Mouse (Mus musculus): ENCODE measurements around the gene Psmd3. TPM values are rescaled to one million over a fixed set of nuclear protein-coding genes. Genes with fewer than 3 reads are reported as not detected.
"Not testable (repeated sequence)": the region's sequence is repeated elsewhere in the genome, so short reads cannot be mapped to it uniquely, and the experiment has no call there.

The Psmd3 gene
- polyA plus RNA-seq, 1 experiment from 2014 or later, result 86.4 TPM

GRCm38 (mm10) chr11:98736176-98736575 lies 53.8 kb downstream of the Psmd3 start:
- Histone ChIP-seq H3K4me2 (ENCODE audit: low read depth, low read length) (no peak overlapping the region), H3K9me3 (replicated peaks; ENCODE audit: control insufficient read depth, low read length) (peaks cover 3% of the 10 kb centered on the region; the same call in 1 of the 2 replicates), H3K9ac (ENCODE audit: low read depth, low read length) (no peak overlapping the region), H3K4me1 (ENCODE audit: control insufficient read depth, low read depth, low read length) (peaks cover 29% of the 10 kb centered on the region), H3K4me3 (ENCODE audit: low read depth, low read length) (no peak overlapping the region), H3K27me3 (ENCODE audit: control insufficient read depth, insufficient read depth, low read depth, low read length) (no peaks in the 10 kb centered on the region), H3K27ac (ENCODE audit: low read length) (no peak overlapping the region), H3K36me3 (ENCODE audit: control insufficient read depth, insufficient read depth) (no peaks in the 10 kb centered on the region)
- WGBS (ENCODE audit: insufficient replicate concordance), result 71% methylated on average over 1 of the region's 1 CpGs
- no peak for ATAC-seq (ENCODE audit: low read depth)

GRCm38 (mm10) chr11:98737220-98737619 lies 54.9 kb downstream of the Psmd3 start:
- WGBS (ENCODE audit: insufficient replicate concordance), result 58% methylated on average over 2 of the region's 2 CpGs
- not testable (repeated sequence) for H3K27me3 ChIP-seq (ENCODE audit: control insufficient read depth, insufficient read depth, low read depth, low read length); H3K9me3 ChIP-seq (replicated peaks; ENCODE audit: control insufficient read depth, low read length); H3K9ac ChIP-seq (ENCODE audit: low read depth, low read length); H3K4me3 ChIP-seq (ENCODE audit: low read depth, low read length); H3K36me3 ChIP-seq (ENCODE audit: control insufficient read depth, insufficient read depth); H3K4me2 ChIP-seq (ENCODE audit: low read depth, low read length); H3K27ac ChIP-seq (ENCODE audit: low read length); ATAC-seq (ENCODE audit: low read depth)
- H3K4me1 ChIP-seq (ENCODE audit: control insufficient read depth, low read depth, low read length), result peaks cover 29% of the 10 kb centered on the region

GRCm38 (mm10) chr11:98738428-98738911 lies 56.1 kb downstream of the Psmd3 start:
- H3K36me3 ChIP-seq (ENCODE audit: control insufficient read depth, insufficient read depth), result no peaks in the 10 kb centered on the region
- peak overlapping the region; percentile 15; the same call in 1 of the 2 replicates for H3K4me2 ChIP-seq (ENCODE audit: low read depth, low read length)
- H3K27me3 ChIP-seq (ENCODE audit: control insufficient read depth, insufficient read depth, low read depth, low read length), result no peaks in the 10 kb centered on the region
- no peak overlapping the region for H3K27ac ChIP-seq (ENCODE audit: low read length)
- ATAC-seq (ENCODE audit: low read depth), result no peak
- peaks cover 42% of the 10 kb centered on the region for H3K4me1 ChIP-seq (ENCODE audit: control insufficient read depth, low read depth, low read length)
- peaks cover 3% of the 10 kb centered on the region; the same call in 1 of the 2 replicates for H3K9me3 ChIP-seq (replicated peaks; ENCODE audit: control insufficient read depth, low read length)
- H3K9ac ChIP-seq (ENCODE audit: low read depth, low read length), result no peak overlapping the region
- no peak overlapping the region for H3K4me3 ChIP-seq (ENCODE audit: low read depth, low read length)
- WGBS (ENCODE audit: insufficient replicate concordance), result 47% methylated on average over 4 of the region's 4 CpGs

GRCm38 (mm10) chr11:98738925-98739324 lies 56.6 kb downstream of the Psmd3 start:
- H3K4me1 ChIP-seq (ENCODE audit: control insufficient read depth, low read depth, low read length), result peaks cover 46% of the 10 kb centered on the region
- H3K27ac ChIP-seq (ENCODE audit: low read length), result no peak overlapping the region
- no peaks in the 10 kb centered on the region for H3K36me3 ChIP-seq (ENCODE audit: control insufficient read depth, insufficient read depth)
- no peak overlapping the region for H3K4me3 ChIP-seq (ENCODE audit: low read depth, low read length)
- H3K4me2 ChIP-seq (ENCODE audit: low read depth, low read length), result peak overlapping the region; percentile 15; the same call in 1 of the 2 replicates
- H3K27me3 ChIP-seq (ENCODE audit: control insufficient read depth, insufficient read depth, low read depth, low read length), result no peaks in the 10 kb centered on the region
- H3K9ac ChIP-seq (ENCODE audit: low read depth, low read length), result no peak overlapping the region
- no peak for ATAC-seq (ENCODE audit: low read depth)
- H3K9me3 ChIP-seq (replicated peaks; ENCODE audit: control insufficient read depth, low read length), result peaks cover 3% of the 10 kb centered on the region; the same call in 1 of the 2 replicates
- 33% methylated on average over 9 of the region's 9 CpGs for WGBS (ENCODE audit: insufficient replicate concordance)

GRCm38 (mm10) chr11:98740026-98740392 lies 57.7 kb downstream of the Psmd3 start:
- Histone ChIP-seq H3K9me3 (replicated peaks; ENCODE audit: control insufficient read depth, low read length) (no peaks in the 10 kb centered on the region), H3K4me3 (ENCODE audit: low read depth, low read length) (peak overlapping the region; percentile 85), H3K36me3 (ENCODE audit: control insufficient read depth, insufficient read depth) (no peaks in the 10 kb centered on the region), H3K27ac (ENCODE audit: low read length) (peak overlapping the region; percentile 74), H3K4me2 (ENCODE audit: low read depth, low read length) (peak overlapping the region; percentile 93), H3K9ac (ENCODE audit: low read depth, low read length) (peak overlapping the region; percentile 84; the same call in 1 of the 2 replicates), H3K4me1 (ENCODE audit: control insufficient read depth, low read depth, low read length) (peaks cover 57% of the 10 kb centered on the region), H3K27me3 (ENCODE audit: control insufficient read depth, insufficient read depth, low read depth, low read length) (no peaks in the 10 kb centered on the region)
- WGBS (ENCODE audit: insufficient replicate concordance), result 18% methylated on average over 8 of the region's 8 CpGs
- ATAC-seq (ENCODE audit: low read depth), result no peak

- H3K9me3 ChIP-seq (replicated peaks; ENCODE audit: control insufficient read depth, low read length), result no peaks in the 10 kb centered on the region
- under 1% methylated on average over 22 of the region's 22 CpGs for WGBS (ENCODE audit: insufficient replicate concordance)
- H3K4me1 ChIP-seq (ENCODE audit: control insufficient read depth, low read depth, low read length), result peaks cover 62% of the 10 kb centered on the region
- peak within 1 kb of the TSS; percentile 93 for H3K4me2 ChIP-seq (ENCODE audit: low read depth, low read length)
- no peaks in the 10 kb centered on the region for H3K36me3 ChIP-seq (ENCODE audit: control insufficient read depth, insufficient read depth)
- peak; percentile 78 for ATAC-seq (ENCODE audit: low read depth)
- H3K27me3 ChIP-seq (ENCODE audit: control insufficient read depth, insufficient read depth, low read depth, low read length), result no peaks in the 10 kb centered on the region
- H3K9ac ChIP-seq (ENCODE audit: low read depth, low read length), result peak within 1 kb of the TSS; percentile 84
- H3K27ac ChIP-seq (ENCODE audit: low read length), result peak within 1 kb of the TSS; percentile 74
- peak within 1 kb of the TSS; percentile 85 for H3K4me3 ChIP-seq (ENCODE audit: low read depth, low read length)
These were observed 58.2 kb downstream of the Psmd3 start, which contains the start of gene Thra for GRCm38 (mm10) chr11:98740393-98741050. Gene Thra (plus strand): TSS chr11:98740638.

- H3K4me2 ChIP-seq (ENCODE audit: low read depth, low read length), result peak overlapping the region; percentile 93
- no peaks in the 10 kb centered on the region for H3K36me3 ChIP-seq (ENCODE audit: control insufficient read depth, insufficient read depth)
- H3K4me3 ChIP-seq (ENCODE audit: low read depth, low read length), result peak overlapping the region; percentile 85
- H3K9ac ChIP-seq (ENCODE audit: low read depth, low read length), result peak overlapping the region; percentile 84
- WGBS (ENCODE audit: insufficient replicate concordance), result 0% methylated on average over 17 of the region's 17 CpGs
- no peaks in the 10 kb centered on the region for H3K9me3 ChIP-seq (replicated peaks; ENCODE audit: control insufficient read depth, low read length)
- no peaks in the 10 kb centered on the region for H3K27me3 ChIP-seq (ENCODE audit: control insufficient read depth, insufficient read depth, low read depth, low read length)
- peaks cover 68% of the 10 kb centered on the region for H3K4me1 ChIP-seq (ENCODE audit: control insufficient read depth, low read depth, low read length)
- peak overlapping the region; percentile 74 for H3K27ac ChIP-seq (ENCODE audit: low read length)
- ATAC-seq (ENCODE audit: low read depth), result no peak; the same call in 1 of the 2 replicates
These were observed 58.8 kb downstream of the Psmd3 start for GRCm38 (mm10) chr11:98741051-98741620.

GRCm38 (mm10) chr11:98741622-98742396 lies 59.5 kb downstream of the Psmd3 start:
- no peaks in the 10 kb centered on the region for H3K9me3 ChIP-seq (replicated peaks; ENCODE audit: control insufficient read depth, low read length)
- peaks cover 75% of the 10 kb centered on the region for H3K4me1 ChIP-seq (ENCODE audit: control insufficient read depth, low read depth, low read length)
- peak overlapping the region; percentile 85 for H3K4me3 ChIP-seq (ENCODE audit: low read depth, low read length)
- WGBS (ENCODE audit: insufficient replicate concordance), result under 1% methylated on average over 65 of the region's 86 CpGs
- H3K9ac ChIP-seq (ENCODE audit: low read depth, low read length), result peak overlapping the region; percentile 84
- H3K27ac ChIP-seq (ENCODE audit: low read length), result peak overlapping the region; percentile 84
- H3K36me3 ChIP-seq (ENCODE audit: control insufficient read depth, insufficient read depth), result no peaks in the 10 kb centered on the region
- H3K4me2 ChIP-seq (ENCODE audit: low read depth, low read length), result peak overlapping the region; percentile 93
- peak; percentile 79 for ATAC-seq (ENCODE audit: low read depth)
- H3K27me3 ChIP-seq (ENCODE audit: control insufficient read depth, insufficient read depth, low read depth, low read length), result no peaks in the 10 kb centered on the region
